Mouse (Mus musculus) duodenum, adult 2 months (tissue): Measurements from ENCODE around the gene Gm7347. TPM values are rescaled to one million over a fixed set of nuclear protein-coding genes. Genes with fewer than 3 reads are reported as not detected.

Experiments used
- polyA plus RNA-seq: library from polyadenylated mRNA; depleted of rRNA; stranded (reverse); fragments of >200 nt; gene quantifications from 2 replicates; pipeline ENCODE4 v1.2.3, GENCODE M21; 2012; ENCODE audit warnings: low replicate concordance; rRNA removed

Gm7347 gene
- not detected in 2 replicates for polyA plus RNA-seq

GRCm38 (mm10) chr5:26058481-26058880, at the start of gene Gm7347:
Gm7347 (minus strand) TSS chr5:26058581.

GRCm38 (mm10) chr5:26105262-26105661, 46.9 kb upstream of the Gm7347 start, which contains the start of gene 5031410I06Rik:
5031410I06Rik (minus strand) TSS chr5:26105362.

GRCm38 (mm10) chr5:26089191-26089590, 30.8 kb upstream of the Gm7347 start, which contains the start of gene Gm10471:
Gm10471 (minus strand) TSS chr5:26089291.

GRCm38 (mm10) chr5:26039458-26039857, 18.9 kb downstream of the Gm7347 start, which contains the start of gene Speer4a:
Speer4a (minus strand) TSS chr5:26039558.

DNA sequence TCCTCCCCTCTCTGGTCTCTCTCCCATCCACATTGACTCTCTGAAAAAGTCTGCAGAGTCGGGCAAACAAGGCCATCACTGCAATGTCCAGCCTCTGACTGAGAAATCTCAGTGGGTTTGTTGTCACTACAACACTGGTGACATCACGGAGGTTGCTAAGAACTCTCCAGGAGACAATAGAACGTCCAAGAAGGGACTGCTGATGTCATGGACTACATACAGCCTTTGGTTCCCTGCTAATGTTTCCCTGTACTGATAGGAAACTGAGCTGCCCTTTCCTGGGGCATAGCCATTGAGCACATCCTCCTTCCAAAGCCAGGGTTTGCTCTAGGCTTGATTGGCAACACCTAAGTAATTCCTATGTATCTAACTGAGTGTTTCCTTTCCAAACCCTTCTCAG, 35.6 kb downstream of the Gm7347 start, which contains the start of gene Gm5862:
Gene Gm5862, minus strand, starts transcription at position 101 of the 400 bp plus-strand sequence.

DNA sequence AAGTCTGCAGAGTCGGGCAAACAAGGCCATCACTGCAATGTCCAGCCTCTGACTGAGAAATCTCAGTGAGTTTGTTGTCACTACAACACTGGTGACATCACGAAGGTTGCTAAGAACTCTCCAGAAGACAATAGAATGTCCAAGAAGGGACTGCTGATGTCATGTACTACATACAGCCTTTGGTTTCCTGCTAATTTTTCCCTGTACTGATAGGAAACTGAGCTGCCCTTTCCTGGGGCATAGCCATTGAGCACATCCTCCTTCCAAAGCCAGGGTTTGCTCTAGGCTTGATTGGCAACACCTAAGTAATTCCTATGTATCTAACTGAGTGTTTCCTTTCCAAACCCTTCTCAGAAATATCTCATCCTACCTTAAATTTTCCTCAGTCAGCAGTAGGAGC, 53.7 kb downstream of the Gm7347 start, which contains the start of gene Gm1979:
Gene Gm1979, minus strand, starts transcription at position 101 of the 400 bp plus-strand sequence.

Other genes with a start within 250 kb of the Gm7347 start
- not detected in 2 replicates for gene Gm21663, start 116.2 kb downstream of the Gm7347 start, polyA plus RNA-seq
- gene Gm21671, start 104.2 kb downstream of the Gm7347 start, polyA plus RNA-seq: not detected in 2 replicates
- not detected in 2 replicates for gene Gm21680, start 85.9 kb downstream of the Gm7347 start, polyA plus RNA-seq
- gene Gm21698, start 69.9 kb downstream of the Gm7347 start, polyA plus RNA-seq: not detected in 2 replicates
- not detected in 2 replicates for gene Gm1979, start 53.8 kb downstream of the Gm7347 start, polyA plus RNA-seq
- gene Gm5862, start 35.7 kb downstream of the Gm7347 start, polyA plus RNA-seq: not detected in 2 replicates
- not detected in 2 replicates for gene Speer4a, start 19.0 kb downstream of the Gm7347 start, polyA plus RNA-seq
- not detected in 2 replicates for gene Gm10471, start 30.7 kb upstream of the Gm7347 start, polyA plus RNA-seq
- gene 5031410I06Rik, start 46.8 kb upstream of the Gm7347 start, polyA plus RNA-seq: not detected in 2 replicates
- not detected in 2 replicates for gene Gm10220, start 62.8 kb upstream of the Gm7347 start, polyA plus RNA-seq
- gene Gm7361, start 199.1 kb upstream of the Gm7347 start, polyA plus RNA-seq: not detected in 2 replicates